Mouse (Mus musculus): ENCODE measurements around the gene Lipm.

The Lipm gene

DNA sequence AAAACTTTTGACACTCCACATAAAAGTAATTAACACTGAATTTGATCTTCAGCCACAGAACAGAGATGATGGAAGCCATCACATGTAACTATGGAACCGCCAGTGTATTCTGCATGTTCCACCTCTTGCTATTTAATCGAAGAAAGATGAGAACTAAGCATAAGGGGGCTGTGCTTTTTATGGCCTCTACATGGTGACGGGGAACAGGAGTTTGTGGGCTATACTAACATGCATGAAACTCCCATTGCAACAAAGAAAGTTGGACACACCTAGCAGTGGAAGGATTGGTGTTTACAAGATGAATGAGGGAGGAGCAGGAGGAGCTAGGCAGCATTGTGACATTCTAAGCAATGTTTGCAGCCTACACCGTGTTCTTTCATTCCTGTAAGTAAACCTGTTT lies at the start of gene Lipm:
TSS of gene Lipm (plus strand) at position 301 of the 400 bp plus-strand sequence.
- no peak for DNase-seq (ENCODE audit: low read depth)

- peak; percentile 69 for DNase-seq (ENCODE audit: low read depth)
Measured at GRCm38 (mm10) chr19:34051502-34051901, 49.2 kb upstream of the Lipm start.

- DNase-seq (ENCODE audit: low read depth), result no peak
Measured at GRCm38 (mm10) chr19:34063547-34063946, 37.2 kb upstream of the Lipm start.

DNA sequence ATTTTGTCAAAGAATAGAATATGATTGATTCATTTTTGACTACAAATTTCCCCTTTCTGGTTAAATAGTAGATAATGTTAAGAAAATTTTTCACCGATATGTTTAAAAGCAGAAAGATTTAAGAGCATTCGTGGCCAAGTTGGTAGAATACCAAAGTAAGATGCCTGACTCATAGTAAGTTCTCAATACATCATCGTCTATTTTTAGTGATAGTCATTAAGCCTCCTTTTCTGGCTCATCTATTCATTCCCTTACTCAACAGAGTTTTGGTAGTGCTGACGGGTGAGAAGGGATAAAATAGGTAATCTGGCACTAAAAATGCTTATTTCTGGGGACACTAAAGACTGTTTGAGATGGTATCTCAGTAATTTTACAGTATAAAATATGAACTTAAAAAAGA lies 36.7 kb upstream of the Lipm start:
- no peak for DNase-seq (ENCODE audit: low read depth)

- peak; percentile 9 for DNase-seq (ENCODE audit: low read depth)
Measured at GRCm38 (mm10) chr19:34066779-34067472, 33.8 kb upstream of the Lipm start, which contains the start of gene Lipn. TSS of gene Lipn (plus strand) at chr19:34067358.

GRCm38 (mm10) chr19:34074239-34074638 lies 26.5 kb upstream of the Lipm start:
- no peak for DNase-seq (ENCODE audit: low read depth)

- DNase-seq (ENCODE audit: low read depth), result no peak
Measured at GRCm38 (mm10) chr19:34078130-34078529, 22.6 kb upstream of the Lipm start.

DNA sequence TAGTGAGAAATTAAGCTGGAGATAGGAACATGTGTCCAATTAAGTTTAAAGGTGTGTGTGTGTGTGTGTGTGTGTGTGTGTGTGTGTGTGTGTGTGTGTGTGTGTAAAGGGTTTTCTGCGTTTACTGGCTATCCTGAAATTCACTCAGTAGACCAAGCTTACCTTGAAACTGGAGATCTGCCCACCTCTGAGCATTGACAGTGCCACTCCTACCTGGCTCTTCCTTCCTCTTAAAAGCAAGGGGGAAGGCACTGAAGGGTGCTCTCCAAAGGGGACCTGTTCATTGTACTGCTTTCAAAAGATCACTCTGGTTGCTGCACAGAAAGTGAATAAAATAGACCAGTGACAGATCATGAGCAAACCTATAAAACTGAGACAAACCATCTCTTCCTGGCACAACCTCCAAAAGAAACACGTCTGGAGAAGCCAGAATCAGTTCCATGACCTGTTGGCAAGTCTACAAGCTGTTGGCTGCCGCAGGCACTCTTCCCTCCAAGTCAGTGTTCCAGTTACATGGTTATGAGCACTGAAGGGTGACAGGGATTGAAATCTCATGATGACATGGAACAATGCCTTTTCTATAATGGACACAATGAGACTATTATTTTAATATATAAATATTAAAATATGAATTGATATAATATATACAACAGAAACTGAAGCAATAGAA lies 11.6 kb upstream of the Lipm start:
- DNase-seq (ENCODE audit: low read depth), result no peak

DNA sequence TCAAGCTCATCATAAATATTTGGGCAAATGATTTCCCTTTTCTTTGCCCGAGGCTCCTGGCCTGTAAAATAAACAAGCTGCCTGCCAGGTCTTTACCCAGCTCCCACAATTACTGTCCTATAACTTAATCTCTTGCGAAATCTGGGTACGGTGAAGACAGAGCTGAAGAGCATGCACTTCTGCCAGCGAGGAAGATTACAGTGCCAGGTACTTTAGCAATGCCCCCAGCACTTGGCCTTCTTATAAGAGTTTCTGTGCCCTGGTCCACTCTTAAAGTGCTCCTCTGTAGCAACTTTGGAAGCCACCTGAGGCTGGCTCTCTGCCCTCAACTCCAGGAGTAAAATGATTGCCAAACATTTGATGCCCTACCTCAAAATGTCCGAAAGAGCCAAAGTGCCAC lies 5.4 kb upstream of the Lipm start:
- DNase-seq (ENCODE audit: low read depth), result no peak

DNA sequence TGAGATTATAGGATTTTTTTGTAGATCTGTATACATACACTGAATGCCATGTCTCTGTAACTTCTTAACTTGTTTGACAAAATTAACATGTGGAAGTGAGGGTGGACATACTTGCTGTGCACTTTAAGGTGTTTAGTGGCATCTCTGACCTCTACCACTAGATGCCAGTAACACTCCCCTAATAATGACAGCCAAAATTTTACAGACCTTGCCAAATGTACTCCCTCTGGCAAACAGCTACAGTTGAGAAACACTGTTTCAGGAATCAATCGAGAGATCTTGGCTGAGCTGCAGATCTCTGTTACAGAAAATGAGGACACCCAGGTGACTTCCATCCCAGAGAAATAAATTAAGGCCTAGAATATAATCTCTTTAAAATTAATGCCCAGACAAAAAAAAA lies 4.5 kb upstream of the Lipm start:
- DNase-seq (ENCODE audit: low read depth), result peak; percentile 36

DNA sequence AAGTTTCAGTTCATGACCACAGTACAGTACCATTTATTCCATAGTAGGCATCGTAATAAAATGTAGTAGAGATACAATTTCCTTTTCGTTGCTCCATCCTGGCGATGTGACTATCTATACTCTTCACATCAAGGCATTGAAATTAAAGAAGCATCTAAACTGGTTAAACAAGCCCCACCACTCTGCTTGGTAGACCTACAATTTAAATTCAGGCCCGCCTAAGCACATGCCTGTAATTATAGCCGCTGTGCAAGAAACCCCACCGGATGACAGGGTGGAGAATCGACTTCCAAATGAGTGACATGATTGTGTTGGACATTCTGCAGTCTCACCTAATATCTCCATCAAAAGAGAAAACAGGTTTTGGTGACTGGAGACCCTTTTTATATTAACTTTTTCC lies 1.2 kb downstream of the Lipm start:
- no peak for DNase-seq (ENCODE audit: low read depth)

GRCm38 (mm10) chr19:34104841-34105240 lies 4.1 kb downstream of the Lipm start:
- no peak for DNase-seq (ENCODE audit: low read depth)

DNA sequence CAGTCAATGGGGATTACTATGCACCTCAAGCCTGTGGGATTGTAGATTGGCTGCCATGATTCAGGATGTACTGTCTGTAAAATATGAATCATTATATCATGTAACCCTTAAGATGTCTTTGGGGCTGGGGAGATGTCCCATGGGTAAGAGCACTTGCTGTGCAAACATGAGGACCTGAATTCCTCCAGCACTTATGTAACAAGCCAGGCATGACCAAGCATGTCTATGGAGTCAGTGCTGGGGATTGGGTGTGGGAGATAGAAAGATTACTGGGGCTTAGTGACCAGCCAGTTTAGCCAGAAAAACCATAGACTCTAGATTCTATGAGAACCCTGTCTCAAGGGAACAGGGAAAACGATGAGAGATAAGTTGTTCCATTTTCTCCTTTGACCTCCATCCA lies 18.4 kb downstream of the Lipm start:
- DNase-seq (ENCODE audit: low read depth), result no peak

GRCm38 (mm10) chr19:34119653-34120052 lies 18.9 kb downstream of the Lipm start:
- DNase-seq (ENCODE audit: low read depth), result no peak

- peak; percentile 59 for DNase-seq (ENCODE audit: low read depth)
Measured at GRCm38 (mm10) chr19:34120107-34120731, 19.5 kb downstream of the Lipm start.

DNA sequence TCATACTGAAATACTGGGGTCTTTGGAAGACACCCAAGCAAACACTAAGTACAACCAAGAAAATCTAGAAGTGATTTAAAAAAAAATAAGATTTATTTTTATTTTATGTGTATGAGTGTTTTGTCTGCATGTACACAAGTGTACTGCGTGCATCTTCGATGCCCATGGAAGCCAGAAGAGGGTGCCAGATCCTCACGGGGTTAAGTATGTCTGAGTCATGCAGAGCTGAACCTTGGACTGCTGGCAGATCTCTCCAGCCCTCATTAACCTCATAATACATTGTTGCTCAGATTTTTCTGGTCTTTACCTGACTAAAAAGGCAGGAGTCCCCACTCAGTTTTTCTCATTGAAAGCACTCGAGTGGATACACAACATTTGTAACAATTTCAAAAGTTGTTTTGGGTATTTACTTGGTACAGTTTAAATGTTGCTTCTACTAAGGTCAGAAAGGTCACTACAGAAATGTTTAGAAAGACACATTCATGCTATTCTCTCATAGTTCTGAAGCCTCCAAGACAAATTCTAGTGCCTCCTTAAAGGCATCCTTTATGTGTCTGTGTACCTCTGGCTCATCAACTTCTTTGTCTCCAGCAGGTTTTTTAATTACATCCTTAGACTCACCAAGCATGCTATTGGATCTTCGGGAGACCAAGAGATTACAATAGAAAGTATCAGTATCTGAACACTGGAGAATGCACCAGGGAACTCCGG lies 38.1 kb downstream of the Lipm start:
- no peak for DNase-seq (ENCODE audit: low read depth)

- no peak for DNase-seq (ENCODE audit: low read depth)
Measured at GRCm38 (mm10) chr19:34139431-34140046, 38.8 kb downstream of the Lipm start.

DNA sequence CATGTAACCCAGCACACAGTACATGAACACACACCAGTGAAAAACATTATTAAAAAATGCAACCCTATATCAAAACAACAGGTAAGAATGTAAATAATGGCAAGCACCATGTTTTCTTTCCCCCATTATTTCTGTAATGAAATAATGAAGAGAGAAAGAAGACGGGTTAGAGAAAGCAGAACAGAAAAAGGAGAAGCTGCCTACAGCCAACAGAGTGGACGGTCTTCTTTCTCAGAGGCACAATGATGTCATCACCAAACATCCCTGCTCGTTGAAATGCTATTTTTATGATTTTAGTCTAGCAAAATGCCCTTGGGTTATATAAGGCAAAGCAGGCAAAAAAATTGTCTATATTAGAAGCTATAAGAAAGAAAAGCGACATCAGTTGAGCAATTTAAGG lies 47.7 kb downstream of the Lipm start:
- DNase-seq (ENCODE audit: low read depth), result no peak

DNA sequence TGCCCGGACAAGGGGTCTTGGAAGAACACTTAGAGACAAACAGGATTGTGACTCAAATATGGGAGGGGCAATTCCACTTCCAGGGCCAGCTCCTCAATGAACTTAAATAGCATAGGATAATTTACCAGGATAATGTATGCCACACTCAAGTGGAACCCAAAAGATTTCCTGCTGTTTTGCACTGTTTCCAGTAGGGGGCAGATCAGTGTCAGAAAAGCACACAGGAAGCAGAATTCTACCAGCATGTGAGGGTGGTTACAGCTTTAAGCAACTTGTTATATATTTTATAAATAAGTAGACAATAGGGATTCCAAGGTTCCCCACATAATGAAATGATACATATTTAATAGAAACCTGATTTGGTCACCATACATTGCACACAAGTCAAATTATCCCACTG lies 51.2 kb downstream of the Lipm start:
- DNase-seq (ENCODE audit: low read depth), result no peak

DNA sequence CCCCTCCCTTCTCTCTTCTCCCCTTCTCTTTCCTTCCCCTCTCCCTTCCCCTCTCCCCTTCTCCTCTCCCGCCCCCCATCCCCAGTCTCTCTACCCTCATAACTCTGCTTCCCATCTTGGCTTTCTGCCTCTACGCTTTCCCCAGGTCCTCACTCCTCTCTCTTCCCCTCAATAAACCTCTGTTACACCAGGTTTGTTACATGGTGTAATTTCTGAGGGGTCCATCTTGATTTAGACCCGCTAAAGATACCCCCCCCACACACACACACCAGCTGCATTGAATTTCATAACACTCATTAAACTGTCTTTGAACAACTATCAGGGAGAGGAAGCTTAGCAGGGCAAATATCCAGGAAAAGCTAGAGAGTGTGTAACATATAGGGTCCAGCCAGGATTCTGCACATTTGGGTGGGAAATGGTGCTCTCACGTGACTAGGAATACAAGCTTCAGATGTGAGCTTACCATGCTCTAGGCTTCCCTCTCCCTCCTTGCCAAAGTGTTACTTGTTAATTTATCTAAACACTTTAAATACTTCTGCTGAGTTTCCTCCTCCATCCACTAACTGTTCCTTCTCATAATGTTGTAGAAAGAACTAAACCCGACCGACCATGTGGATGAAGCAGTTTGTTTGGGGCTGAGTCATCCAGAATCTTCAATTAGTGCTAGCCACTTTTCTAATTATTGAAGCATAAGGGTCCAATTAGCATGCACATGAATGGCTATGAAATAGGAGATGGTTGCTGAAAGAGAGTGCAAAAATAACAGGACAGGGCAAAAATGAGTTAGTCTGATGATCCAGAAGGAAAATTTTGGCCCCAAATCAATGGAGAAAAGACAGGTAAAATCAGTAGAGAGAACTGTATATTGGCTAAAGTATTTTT lies 52.8 kb downstream of the Lipm start:
- DNase-seq (ENCODE audit: low read depth), result no peak

DNA sequence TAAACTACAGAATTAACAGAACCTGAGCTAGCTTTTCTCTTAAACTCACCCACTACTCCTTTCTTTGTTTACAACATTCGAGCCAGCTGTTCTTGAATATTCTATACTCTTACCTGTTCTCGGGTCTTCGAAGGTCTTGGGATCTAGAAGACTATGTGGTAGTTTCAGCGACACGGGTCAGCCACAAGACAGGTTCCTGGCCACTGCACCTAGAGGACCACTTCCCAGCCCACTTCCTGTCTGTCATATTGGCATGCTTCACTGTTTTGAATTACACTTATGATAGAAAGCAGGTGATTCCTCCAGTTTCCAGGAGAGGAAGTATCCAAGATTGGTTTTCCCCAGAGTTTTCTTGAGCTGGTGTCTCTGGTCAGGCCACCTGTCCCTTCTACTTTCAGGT lies 62.0 kb downstream of the Lipm start:
- DNase-seq (ENCODE audit: low read depth), result no peak

Measured in fibroblast of lung, adult 2 months (primary cell).